Mouse (Mus musculus) heart, adult 2 months (tissue): ENCODE measurements around the gene Psap.

ENCODE experiments used
- CTCF ChIP-seq: fragments of 200-600 bp; IDR thresholded peaks from 2 replicates; pipeline ENCODE4 v1.8.1; 2022; ENCODE audit warnings: antibody characterized with exemption, mild to moderate bottlenecking, moderate library complexity
- EP300 ChIP-seq: fragments of 200-500 bp; IDR thresholded peaks from 2 replicates; pipeline ENCODE4 v1.6.1; 2011; ENCODE audit warnings: low read depth, low read length, control low read depth; ENCODE audit not compliant: insufficient read depth
- POLR2A ChIP-seq: fragments of 200-500 bp; IDR thresholded peaks from 2 replicates; pipeline ENCODE4 v1.6.1; 2011; ENCODE audit warnings: mild to moderate bottlenecking, low read depth, low read length, control low read depth; ENCODE audit not compliant: insufficient read depth

- TF ChIP-seq CTCF = no peak
- no peak for TF ChIP-seq POLR2A
- TF ChIP-seq EP300 = no peak
Measured at GRCm38 (mm10) chr10:60279290-60279940, 2.0 kb downstream of the Psap start.
